Mouse (Mus musculus) layer of hippocampus, adult 8-10 months (tissue): ENCODE data around the gene Olfr520. TPM values are rescaled to one million over a fixed set of nuclear protein-coding genes. Genes with fewer than 3 reads are reported as not detected.
A peak's percentile ranks its signal among the peaks of the same experiment; 100 is the strongest.
"Not testable (repeated sequence)": the region's sequence is repeated elsewhere in the genome, so short reads cannot be mapped to it uniquely, and the experiment has no call there.

ENCODE experiments used
- DNase-seq, 2 experiments: peaks; one replicate each; pipeline ENCODE4 v3.0.0; 2022; ENCODE audit warnings: low spot score in 2 of 2
- total RNA-seq, 4 experiments: library from RNA; stranded (reverse); gene quantifications; 2 replicates each; pipeline ENCODE4 v1.2.4; 2022

Gene Olfr520
- total RNA-seq, 4 experiments from 2014 or later = 0.34 TPM; not detected in 3

DNA sequence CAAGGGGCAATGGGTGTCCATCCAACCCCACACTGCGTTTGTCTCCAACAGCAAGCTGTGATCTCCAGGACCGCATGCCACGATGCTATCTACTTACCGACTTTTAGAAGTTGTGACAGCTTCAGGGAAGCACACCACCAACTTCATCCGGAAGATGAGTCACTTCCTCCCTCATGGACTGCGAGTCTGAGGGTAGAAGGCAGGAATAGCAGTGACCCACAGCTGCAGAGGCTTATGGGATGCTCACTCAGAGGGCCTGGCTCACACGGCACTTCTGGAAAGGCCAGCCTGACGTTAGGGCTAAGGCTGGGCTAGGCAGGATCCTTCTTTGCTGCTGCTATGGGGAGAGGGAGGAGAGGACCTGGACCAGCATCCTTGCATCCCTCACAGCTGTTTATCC, 18.9 kb upstream of the Olfr520 start, which contains the start of gene Slco2b1:
TSS of gene Slco2b1 (minus strand) at position 175 of the 400 bp plus-strand sequence.
- DNase-seq = no peak

DNA sequence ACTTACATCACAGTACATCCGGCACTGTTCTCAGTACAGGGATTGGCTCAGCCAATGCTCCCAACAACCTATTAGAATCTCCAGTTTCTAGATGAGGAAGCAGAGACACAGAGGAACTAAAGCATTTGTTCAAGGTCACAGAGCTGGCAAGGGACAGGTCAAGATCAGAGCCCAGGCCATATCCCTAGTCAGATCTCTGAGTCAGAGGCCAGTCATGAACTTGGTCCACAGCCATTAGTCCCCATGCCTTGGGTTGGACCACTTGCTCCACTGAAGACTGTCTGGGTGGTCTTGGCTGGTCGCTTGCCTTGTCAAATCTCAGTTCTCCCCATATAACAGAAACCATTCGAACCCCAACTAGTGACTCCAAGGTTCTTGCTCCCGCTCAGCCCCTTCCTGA, 17.6 kb upstream of the Olfr520 start:
- no peak for DNase-seq

DNA sequence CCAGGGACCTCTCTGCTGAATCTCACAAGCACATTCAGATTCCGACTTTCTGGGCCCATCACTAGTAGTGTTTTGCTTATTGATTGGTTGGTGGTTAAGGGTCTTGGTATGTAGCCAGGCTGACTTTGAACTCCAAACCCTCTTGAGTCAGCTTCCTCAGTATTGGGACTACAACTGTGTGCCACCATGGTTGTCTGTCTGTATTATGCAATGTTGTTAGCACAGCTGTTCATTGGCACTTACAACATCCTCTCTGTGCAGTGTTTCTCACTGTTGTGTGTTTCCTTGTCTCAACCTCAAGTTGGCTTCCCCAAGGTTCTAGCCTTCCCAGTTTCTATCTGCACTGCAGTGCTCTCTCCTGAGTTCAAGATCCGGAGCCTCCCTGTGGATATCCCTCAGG, 13.5 kb upstream of the Olfr520 start:
- DNase-seq = no peak

DNA sequence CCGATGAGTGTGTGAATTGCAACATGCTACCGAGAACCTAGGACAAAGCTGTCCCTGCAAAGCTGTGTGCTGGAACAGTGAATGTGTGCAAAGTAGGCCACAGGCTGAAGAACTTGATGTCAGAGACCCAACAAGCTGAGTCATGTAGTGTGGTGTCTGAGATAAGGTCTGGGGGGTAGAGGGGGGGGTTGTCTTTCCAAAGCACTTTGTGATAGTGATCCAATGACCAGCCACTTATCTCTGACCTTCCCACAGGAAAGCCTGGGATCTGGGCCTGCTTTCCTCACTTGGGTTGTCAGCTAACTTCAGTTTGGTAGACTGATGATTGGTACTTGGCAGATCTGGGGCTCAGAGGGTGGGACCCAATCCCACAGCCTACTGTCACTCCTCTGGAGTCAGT, 4.5 kb downstream of the Olfr520 start:
- no peak for DNase-seq

DNA sequence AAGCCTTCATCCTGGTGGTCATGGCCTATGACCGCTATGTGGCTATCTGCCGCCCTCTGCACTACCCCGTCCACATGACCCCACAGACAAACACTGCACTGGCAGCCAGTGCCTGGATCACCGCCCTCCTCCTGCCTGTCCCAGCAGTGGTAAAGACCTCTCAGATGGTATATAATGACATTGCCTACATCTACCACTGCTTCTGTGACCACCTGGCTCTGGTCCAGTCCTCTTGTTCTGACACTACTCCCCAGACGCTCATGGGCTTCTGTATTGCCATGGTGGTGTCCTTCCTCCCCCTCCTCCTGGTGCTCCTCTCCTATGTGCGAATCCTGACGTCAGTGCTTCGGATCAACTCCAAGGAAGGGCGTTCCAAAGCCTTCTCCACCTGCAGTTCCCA, 5.4 kb downstream of the Olfr520 start:
- not testable (repeated sequence) for DNase-seq

DNA sequence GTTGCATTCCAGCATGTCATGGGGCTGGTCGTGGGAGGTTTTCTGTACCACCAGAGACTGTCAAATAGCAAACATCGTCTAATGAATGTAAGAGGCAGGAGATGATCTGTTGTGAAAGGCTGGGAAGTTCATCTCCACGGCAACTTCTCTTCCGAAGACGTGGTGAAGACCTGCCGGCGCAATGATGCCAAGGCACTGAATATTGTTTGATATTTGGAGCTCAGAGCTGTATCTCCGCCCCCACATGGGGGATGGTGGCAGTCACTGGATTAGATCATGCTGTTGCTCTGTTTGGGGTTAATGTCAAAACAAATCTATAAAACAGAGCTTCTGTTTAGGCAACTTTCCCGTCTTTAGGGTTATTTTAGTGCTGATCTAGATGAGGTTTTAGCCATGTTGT, 9.2 kb downstream of the Olfr520 start:
- DNase-seq = peak; percentile 16 to 17

DNA sequence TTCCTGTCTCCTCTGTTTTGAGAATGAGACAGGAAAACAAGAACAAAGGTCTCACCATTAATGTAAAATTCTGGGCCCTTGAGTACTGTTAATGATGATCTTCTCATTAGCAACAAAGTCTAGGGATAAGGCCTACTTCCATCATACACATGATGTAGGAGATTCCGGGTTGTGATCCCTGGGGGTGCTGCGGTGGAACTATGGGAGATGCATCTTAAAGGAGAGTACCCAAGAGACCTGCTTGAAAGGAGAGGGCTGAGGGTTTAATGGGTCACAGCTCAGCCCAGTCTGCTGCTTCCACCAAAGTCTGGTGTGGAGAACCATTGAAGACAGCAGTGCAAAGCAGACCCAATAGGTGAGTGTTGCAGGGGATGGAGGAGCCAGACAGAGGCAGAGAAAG, 33.1 kb downstream of the Olfr520 start, which contains the start of gene Olfr521:
TSS of gene Olfr521 (plus strand) at position 301 of the 400 bp plus-strand sequence.
- DNase-seq = no peak

DNA sequence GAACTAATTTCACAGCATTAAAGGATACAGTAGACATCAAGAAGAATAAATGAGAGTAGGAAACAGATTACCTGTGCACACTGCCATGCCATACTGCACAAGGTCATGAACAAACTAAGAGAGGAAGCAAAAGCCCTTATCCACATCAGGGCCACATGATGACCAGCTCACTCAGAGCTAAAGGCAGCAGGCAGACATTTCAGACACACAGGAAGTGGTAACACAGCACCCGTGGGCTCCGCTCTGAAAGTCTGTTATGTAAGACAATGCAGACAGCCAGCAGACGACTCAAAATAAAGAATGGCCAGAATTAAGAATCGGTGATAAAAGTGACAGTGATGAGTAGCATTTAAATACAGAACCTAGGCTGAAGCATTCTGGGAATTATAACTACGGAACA, 51.3 kb downstream of the Olfr520 start:
- DNase-seq = no peak

DNA sequence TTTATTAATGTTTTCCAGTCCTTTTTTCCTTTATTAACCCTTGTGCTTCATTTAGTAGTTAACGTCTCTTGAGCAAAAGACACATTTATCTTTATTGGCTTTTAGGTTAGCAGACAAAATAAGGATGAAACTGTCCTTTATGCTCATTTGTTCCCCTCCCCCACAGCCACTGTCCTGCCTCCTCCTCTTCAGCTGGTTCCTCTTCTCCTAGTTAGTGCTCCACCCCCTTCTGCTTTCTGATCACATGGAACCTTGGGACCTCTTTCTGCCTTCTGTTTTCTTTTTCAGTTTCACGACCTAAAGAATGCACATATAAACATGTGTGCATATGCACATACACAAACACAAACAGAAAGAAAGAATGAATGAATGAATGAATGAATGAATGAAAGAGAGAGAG, 51.8 kb downstream of the Olfr520 start:
- DNase-seq = no peak

DNA sequence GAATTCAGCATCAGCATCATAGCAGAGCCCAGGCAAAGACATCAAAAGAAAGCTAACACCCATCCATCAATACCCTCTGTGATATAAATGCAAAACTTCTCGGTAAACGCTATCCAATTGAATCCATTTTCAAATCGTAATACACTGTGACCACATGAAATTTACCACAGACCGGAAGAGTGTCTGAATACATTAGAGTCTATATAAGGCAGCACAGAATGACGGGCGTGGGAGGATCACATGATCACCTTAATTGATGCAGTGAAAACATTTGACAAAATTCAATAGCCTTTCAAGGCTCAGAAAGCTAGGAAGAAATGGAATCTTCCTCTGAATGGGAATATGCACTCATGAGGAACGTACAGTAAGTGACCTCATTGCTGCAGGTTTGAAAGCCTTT, 53.3 kb downstream of the Olfr520 start:
- no peak for DNase-seq

DNA sequence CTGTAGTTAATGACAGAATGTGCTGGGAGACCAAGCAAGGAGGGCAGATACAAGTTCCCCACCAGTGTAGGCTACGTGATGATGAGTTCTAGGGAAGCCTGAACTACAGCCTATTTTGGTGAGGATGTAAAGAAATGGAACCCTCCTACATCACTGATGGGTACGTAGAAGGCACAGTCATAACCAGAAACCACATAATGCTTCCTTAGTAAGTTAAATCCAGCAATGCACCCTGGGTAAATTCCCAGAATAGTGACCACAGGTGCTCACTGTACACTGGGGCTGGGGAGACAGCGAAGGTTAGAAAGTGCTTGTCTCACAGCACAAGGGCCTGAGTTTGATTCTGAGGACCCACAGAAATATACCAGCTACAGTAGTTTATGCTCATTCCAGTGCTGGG, 55.5 kb downstream of the Olfr520 start:
- DNase-seq = no peak

Other genes starting within 250 kb of the Olfr520 start
- 100 to 1,000 TPM; 222 to 342 (median 280) TPM for gene Rps3, start 246.5 kb upstream of the Olfr520 start, total RNA-seq
- gene Arrb1, start 194.8 kb upstream of the Olfr520 start, total RNA-seq = 100 to 1,000 TPM; 138 to 175 (median 160) TPM
- 1 to 10 TPM; 5.0 to 7.3 (median 6.6) TPM for gene Tpbgl, start 103.2 kb upstream of the Olfr520 start, total RNA-seq
- 10 to 100 TPM; 11.6 to 32.5 (median 21.0) TPM for gene Slco2b1, start 18.9 kb upstream of the Olfr520 start, total RNA-seq
- gene Olfr521, start 33.2 kb downstream of the Olfr520 start, total RNA-seq = not detected
- 1 to 10 TPM; 2.7 to 4.0 (median 3.5) TPM for gene Neu3, start 98.1 kb downstream of the Olfr520 start, total RNA-seq
- gene Xrra1, start 128.8 kb downstream of the Olfr520 start, total RNA-seq = 1 to 10 TPM in 3 of 4 experiments, under 1 TPM in 1; 0.57 to 1.6 (median 1.2) TPM
- gene Spcs2, start 133.2 kb downstream of the Olfr520 start, total RNA-seq = 100 to 1,000 TPM in 1 of 4 experiments, 10 to 100 TPM in 3; 88.4 to 103 (median 94.7) TPM